Mouse (Mus musculus) embryonic facial prominence, embryonic 14.5 days (tissue): ENCODE measurements at regions not wholly inside any gene's neighbourhood (a gene's known extent, or its start where the extent isn't known, plus 50 kb on each side); places are given as distances from the start of the nearest gene placed in this dataset.
A peak's percentile ranks its signal among the peaks of the same experiment; 100 is the strongest.

Source experiments
- ATAC-seq: fragments of 200-750 bp; cut with Nextera tagmentation; 2 replicates; pipeline ENCODE4 v1.8.0; 2017; ENCODE audit warnings: low read depth, moderate number of reproducible peaks, moderate TSS enrichment
- DNase-seq: peaks from one replicate; pipeline ENCODE4 v3.0.0-alpha.2; 2015; ENCODE audit warnings: low spot score
- H3K27ac ChIP-seq: fragments of 300-500 bp; sonication (generic); replicated peaks from 2 replicates; pipeline ENCODE4 v1.5.1; 2014; ENCODE audit warnings: low read depth, mild to moderate bottlenecking, low read length, moderate library complexity
- H3K27me3 ChIP-seq: fragments of 300-500 bp; sonication (generic); replicated peaks from 2 replicates; pipeline ENCODE4 v1.6.1; 2014; ENCODE audit warnings: low read length; ENCODE audit not compliant: control insufficient read depth, insufficient read depth
- H3K36me3 ChIP-seq: fragments of 300-500 bp; sonication (generic); 2 replicates; pipeline ENCODE4 v1.6.1; 2014; ENCODE audit warnings: low read length, mixed read lengths; ENCODE audit not compliant: control insufficient read depth, insufficient read depth
- H3K4me1 ChIP-seq: fragments of 300-500 bp; sonication (generic); 2 replicates; pipeline ENCODE4 v1.6.1; 2014; ENCODE audit warnings: antibody characterized with exemption, low read length; ENCODE audit not compliant: control insufficient read depth, insufficient read depth
- H3K4me2 ChIP-seq: fragments of 300-500 bp; sonication (generic); 2 replicates; pipeline ENCODE4 v1.6.1; 2014; ENCODE audit warnings: low read depth, mild to moderate bottlenecking, low read length, moderate library complexity, mixed read lengths
- H3K4me3 ChIP-seq: fragments of 300-500 bp; sonication (generic); 2 replicates; pipeline ENCODE4 v1.5.1; 2014; ENCODE audit warnings: low read depth, mild to moderate bottlenecking, low read length
- H3K9ac ChIP-seq: fragments of 300-500 bp; sonication (generic); 2 replicates; pipeline ENCODE4 v1.6.1; 2014; ENCODE audit warnings: low read depth, mild to moderate bottlenecking, low read length, moderate library complexity, mixed read lengths
- H3K9me3 ChIP-seq: fragments of 300-500 bp; sonication (generic); 2 replicates; pipeline ENCODE4 v1.6.1; 2016; ENCODE audit warnings: low read length; ENCODE audit not compliant: control insufficient read depth
- WGBS: fragments of 180-500 bp; shearing (Covaris S2); extraction: QIAGEN DNeasy Blood & Tissue Kit; methylation state at CpG from one replicate; pipeline ENCODE4 v1.1.7; 2014; 5-methylcytosine and 5-hydroxymethylcytosine counted together

GRCm38 (mm10) chr5:55504754-55505153 lies 1506.5 kb downstream of the Stim2 start:
- no peak overlapping the region for H3K4me2 ChIP-seq
- H3K27me3 ChIP-seq, result no peaks in the 10 kb centered on the region
- H3K4me1 ChIP-seq, result no peaks in the 10 kb centered on the region
- H3K36me3 ChIP-seq, result no peaks in the 10 kb centered on the region
- H3K27ac ChIP-seq, result no peak overlapping the region
- DNase-seq (no peak), ATAC-seq (no peak)
- H3K4me3 ChIP-seq, result no peak overlapping the region
- H3K9me3 ChIP-seq, result no peaks in the 10 kb centered on the region
- 78% methylated on average over 7 of the region's 7 CpGs for WGBS
- H3K9ac ChIP-seq, result no peak overlapping the region

- Histone ChIP-seq H3K4me3 (no peak overlapping the region), H3K9me3 (no peaks in the 10 kb centered on the region), H3K4me1 (no peaks in the 10 kb centered on the region), H3K4me2 (no peak overlapping the region), H3K27ac (no peak overlapping the region), H3K36me3 (no peaks in the 10 kb centered on the region), H3K27me3 (no peaks in the 10 kb centered on the region), H3K9ac (no peak overlapping the region)
- ATAC-seq (no peak), DNase-seq (peak; percentile 1)
- WGBS, result 35% methylated on average over 1 of the region's 1 CpGs
Measured at GRCm38 (mm10) chr5:55505871-55506270, 1507.6 kb downstream of the Stim2 start.

- 52% methylated on average over 2 of the region's 2 CpGs for whole genome bisulfite sequencing
Measured at GRCm38 (mm10) chr5:55514269-55514668, 1516.0 kb downstream of the Stim2 start.

GRCm38 (mm10) chr5:55551154-55551553 lies 1552.9 kb downstream of the Stim2 start:
- H3K4me3 ChIP-seq, result no peak overlapping the region
- no peaks in the 10 kb centered on the region for H3K4me1 ChIP-seq
- DNase-seq, result no peak
- H3K9ac ChIP-seq, result no peak overlapping the region
- no peaks in the 10 kb centered on the region for H3K9me3 ChIP-seq
- H3K27ac ChIP-seq, result no peak overlapping the region
- ATAC-seq, result no peak
- no peak overlapping the region for H3K4me2 ChIP-seq
- H3K36me3 ChIP-seq, result no peaks in the 10 kb centered on the region
- H3K27me3 ChIP-seq, result no peaks in the 10 kb centered on the region

More at GRCm38 (mm10) chr5:55514269-55514668, 1516.0 kb downstream of the Stim2 start:
- no peak overlapping the region for H3K9ac ChIP-seq
- no peak overlapping the region for H3K4me3 ChIP-seq
- H3K4me1 ChIP-seq, result no peaks in the 10 kb centered on the region
- no peaks in the 10 kb centered on the region for H3K27me3 ChIP-seq
- DNase-seq (no peak), ATAC-seq (no peak)
- H3K9me3 ChIP-seq, result no peaks in the 10 kb centered on the region
- no peak overlapping the region for H3K27ac ChIP-seq
- H3K36me3 ChIP-seq, result no peaks in the 10 kb centered on the region
- H3K4me2 ChIP-seq, result no peak overlapping the region
